Mouse (Mus musculus) myocyte (in vitro differentiated cells): ENCODE results near the gene Ddc.

Source experiments
- E2F4 ChIP-seq: IDR thresholded peaks from one replicate; pipeline ENCODE4 v1.6.1; 2011; ENCODE audit warnings: mild to moderate bottlenecking, control low read depth, moderate library complexity; ENCODE audit not compliant: insufficient read depth
- MAX ChIP-seq: IDR thresholded peaks from one replicate; pipeline ENCODE4 v1.6.1; 2011; ENCODE audit warnings: low read depth, mild to moderate bottlenecking, control low read depth
- POLR2A ChIP-seq: IDR thresholded peaks from one replicate; pipeline ENCODE4 v1.6.1; 2011; ENCODE audit warnings: low read depth, mild to moderate bottlenecking, control low read depth, moderate library complexity; ENCODE audit not compliant: insufficient read length
- REST ChIP-seq: IDR thresholded peaks from one replicate; pipeline ENCODE4 v1.6.1; 2011; ENCODE audit warnings: mild to moderate bottlenecking, control low read depth, moderate library complexity; ENCODE audit not compliant: insufficient read depth, insufficient read length
- TCF12 ChIP-seq: IDR thresholded peaks from one replicate; pipeline ENCODE4 v1.6.1; 2011; ENCODE audit warnings: mild to moderate bottlenecking, control low read depth; ENCODE audit not compliant: poor library complexity, insufficient read depth, severe bottlenecking
- USF1 ChIP-seq: IDR thresholded peaks from one replicate; pipeline ENCODE4 v1.6.1; 2011; ENCODE audit warnings: low read depth, mild to moderate bottlenecking, control low read depth, moderate library complexity

GRCm38 (mm10) chr11:11831526-11831925 lies 66.4 kb downstream of the Ddc start:
- TF ChIP-seq POLR2A, result no peak
- no peak for TF ChIP-seq E2F4
- no peak for TF ChIP-seq USF1
- TF ChIP-seq REST, result no peak
- no peak for TF ChIP-seq MAX
- no peak for TF ChIP-seq TCF12
